Mouse (Mus musculus): ENCODE results near the gene Adam11.
A peak's percentile ranks its signal among the peaks of the same experiment; 100 is the strongest.

Gene Adam11

DNA sequence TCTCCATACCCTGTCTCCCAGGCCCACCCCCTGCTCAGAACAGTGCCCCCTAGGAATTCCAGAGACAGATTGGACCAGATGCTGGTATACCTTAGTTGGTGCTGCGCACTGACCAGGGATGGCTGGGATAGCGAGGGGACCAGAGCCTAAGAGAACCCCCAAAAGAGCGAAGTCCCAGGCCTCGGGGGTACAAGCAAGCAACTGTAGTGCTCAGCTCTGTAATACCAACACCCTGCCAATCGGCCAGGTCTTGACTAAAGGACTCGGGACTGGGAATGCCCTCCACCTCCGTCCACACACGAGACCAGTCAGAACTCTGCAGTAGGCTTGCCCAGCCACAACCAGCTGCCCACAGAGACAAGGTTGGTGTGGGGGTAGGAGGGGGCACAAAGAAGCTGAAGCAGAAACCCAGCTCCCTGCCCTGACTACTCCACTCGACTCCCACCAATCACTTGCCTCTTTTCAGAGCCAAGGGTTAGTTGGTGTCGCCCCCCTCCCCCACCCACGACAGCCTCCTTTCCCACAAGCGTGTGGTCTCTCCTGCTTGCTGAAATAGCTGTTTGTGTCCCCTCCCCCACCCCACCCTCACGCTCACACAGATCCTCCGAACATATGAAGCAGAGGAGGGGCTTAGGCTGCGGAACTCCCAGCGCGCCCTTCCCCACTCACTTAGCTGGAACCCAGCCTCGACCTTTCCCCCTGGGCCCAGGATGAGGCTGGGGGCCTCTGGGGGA is 7.5 kb upstream of the Adam11 start:
- DNase-seq (ENCODE audit: low spot score in 2 of 2), result no peak

DNA sequence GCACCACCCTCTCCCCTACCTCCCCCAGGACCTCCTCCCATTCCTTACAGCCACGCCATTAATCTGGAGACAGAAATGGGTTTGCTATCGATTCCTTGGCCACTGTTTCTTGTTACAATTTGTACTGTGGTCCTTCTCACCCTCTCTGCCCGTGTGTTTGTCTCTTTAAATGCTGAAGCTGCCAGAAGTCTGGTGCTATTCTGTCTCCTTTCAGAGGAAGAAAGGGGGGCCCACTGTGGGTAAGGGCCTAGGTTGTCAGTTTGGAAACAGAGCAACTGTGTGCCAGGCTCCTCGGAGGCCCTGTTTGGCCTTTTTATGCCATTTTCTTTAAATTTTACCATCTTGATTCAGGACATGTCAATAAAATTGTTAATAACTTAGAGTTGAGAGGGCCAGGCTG is 6.8 kb upstream of the Adam11 start:
- DNase-seq (ENCODE audit: low spot score in 2 of 2), result no peak

DNA sequence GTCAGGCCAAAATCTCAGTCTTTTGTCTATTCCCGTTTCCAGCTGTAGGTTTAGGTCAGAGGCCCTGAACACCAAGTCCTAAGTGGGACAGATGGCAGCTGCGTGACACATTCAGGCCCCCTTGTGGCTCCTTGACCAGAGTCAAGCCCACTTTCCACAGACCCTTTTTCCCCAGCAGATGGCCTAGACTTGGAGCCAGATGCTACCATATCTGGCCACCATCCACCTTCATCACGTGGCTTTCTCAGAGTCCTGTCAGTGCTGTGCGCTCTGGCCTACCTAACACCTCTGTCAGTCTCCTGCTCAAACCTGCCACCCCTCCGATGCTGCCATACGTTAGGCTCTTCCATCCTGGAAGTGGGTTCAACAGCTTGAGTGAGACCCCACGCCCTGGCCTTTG is 5.8 kb upstream of the Adam11 start:
- DNase-seq (ENCODE audit: low spot score in 2 of 2), result no peak

DNA sequence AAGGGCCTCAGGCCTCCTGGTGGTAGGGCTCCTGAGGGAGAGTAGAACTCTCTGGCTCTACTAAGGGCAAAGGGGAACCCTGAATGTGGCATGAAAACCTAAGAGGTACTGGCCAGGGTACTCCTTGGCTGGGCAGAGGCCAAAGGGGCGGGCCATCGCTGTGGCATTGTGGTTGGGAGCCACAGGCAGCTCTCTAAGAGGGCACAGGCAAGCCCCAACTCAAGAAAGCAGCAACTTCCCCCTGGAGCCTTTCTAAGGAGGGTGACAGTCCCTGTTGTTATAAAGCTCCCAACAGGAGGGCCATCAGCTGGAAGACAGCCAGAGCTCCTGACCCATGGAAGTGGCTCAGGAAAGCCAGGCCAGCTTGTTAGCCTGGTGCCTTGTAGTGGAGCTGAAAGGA is 2.3 kb upstream of the Adam11 start:
- no peak for DNase-seq (ENCODE audit: low spot score in 2 of 2)

DNA sequence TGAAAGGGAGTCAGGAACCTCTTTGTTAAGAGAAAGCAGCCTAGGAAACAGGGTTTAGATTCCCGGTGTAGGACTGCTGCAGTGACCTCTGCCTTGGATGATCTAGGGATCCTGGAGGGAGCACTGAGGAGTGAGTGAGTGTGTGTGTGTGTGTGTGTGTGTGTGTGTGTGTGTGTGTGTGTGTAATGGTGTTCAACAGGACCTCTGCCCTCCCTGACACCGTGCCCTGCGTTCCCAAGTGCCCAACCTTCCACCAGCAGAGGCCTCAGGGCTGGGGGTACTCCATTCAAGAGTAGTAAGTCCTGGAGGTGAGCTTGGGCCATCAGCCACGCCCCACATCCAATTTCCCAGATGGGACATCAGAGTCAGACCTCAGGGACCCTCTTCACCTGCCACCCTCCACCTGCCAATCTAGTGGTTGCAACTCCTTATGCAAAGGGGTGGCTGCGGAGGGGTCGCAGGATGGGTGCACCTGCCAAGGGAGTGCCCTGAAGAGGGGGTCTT is 382 bp upstream of the Adam11 start:
- no peak for DNase-seq (ENCODE audit: low spot score in 2 of 2)

DNA sequence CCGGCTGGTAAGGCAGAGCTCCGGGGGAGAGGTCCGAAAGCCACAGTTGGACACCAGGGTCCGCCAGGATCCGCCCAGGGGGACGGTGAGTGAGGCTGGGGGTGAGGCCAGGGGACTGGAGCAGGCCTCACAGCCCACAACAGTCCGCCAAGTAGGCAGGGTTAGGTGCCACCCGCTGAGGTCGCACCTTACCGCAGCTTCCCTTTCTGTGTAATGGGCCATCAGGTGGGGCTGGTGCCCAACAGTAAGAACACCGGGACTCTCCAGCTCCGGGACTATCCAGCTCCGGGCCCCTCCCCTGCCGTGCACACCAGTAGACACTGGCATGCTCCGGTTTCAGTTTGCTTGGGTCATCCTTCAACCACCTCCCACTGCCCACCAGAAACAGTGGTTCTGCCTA is 1.0 kb downstream of the Adam11 start:
- DNase-seq (ENCODE audit: low spot score in 2 of 2), result no peak

DNA sequence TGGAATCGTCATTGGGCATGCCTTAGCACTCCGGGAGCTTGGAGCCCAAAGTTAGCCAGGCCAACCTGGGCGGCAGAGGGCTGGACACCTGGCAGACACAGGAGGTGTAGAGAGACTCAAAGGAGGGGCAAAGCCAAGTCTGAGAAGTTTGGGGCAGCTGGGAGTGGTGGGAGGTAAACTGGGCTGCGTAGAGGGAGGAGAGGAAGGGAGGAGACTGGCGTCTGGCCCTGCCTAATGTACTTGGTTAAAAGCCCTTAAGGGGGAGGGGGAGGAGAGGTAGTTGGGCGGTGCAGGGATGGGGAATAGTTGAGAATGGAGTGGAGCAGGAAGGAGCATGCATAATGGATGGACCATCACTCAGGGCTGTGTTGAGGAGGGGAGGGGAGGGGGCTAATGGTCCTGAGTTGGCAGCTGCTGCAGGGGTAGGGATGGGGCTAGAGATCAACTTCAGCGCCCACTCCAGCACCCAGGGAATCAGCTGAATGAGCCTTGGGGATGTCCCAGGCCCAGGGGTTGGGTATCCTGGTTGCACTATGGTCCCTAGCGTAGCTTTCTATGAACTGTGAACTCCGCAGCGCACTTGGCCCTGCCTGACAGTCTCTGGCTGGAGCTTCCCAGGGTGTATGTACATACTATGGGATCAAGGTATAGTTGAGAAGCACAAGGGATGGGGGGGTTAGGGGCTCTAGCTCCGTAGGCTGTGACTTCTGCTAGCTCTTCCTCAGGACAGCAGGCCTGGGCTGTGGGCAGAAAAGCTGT is 1.9 kb downstream of the Adam11 start:
- no peak for DNase-seq (ENCODE audit: low spot score in 2 of 2)

DNA sequence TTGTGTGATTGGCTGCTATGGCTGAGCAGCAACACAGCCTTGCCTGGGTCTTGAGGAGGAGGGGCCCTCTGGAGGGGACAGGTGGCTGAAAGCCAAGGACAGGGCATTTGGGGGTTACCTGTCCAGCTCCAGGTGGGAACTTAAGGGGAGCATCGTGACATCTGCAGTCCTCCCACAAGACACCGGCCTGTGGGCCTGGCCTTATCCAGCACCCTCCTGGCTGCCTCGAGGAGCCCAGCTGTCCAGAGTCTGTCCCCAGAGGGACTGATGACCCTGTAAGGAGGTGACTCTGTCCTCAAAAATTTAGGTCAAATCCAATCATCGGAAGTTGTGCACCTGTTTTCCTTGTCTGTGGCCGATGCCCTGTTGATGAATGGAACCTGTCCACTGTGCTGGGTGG is 4.2 kb downstream of the Adam11 start:
- DNase-seq (ENCODE audit: low spot score in 2 of 2), result no peak

DNA sequence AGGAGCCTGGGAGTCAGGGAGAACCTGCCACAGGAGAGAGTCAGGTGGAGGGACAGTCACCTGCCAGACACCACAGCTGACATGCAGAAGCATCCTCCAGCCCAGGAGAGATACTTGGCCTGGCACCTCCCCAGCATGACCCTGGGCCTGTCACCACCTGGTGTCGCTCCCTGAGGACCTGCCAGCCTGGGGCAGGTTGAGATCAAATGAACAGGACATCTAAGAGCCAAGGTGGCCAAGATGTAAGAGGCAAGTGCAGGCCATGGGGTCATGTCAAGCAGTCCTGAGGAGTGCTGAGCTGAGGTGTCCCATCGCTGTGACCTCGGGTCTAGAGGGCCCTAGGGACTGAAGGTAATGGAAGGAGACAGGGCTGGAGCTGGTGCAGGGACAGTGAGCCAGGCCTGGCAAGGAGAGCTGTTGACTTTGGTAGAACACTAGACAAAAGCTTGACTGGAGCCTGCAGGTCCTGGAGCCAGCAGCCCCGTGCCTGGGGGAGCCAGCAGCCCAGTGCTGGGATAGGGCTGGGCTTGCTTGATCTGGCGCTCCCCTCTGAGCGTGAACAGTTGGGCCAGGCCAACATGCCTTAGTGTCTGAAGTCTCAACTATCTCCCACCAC is 5.9 kb downstream of the Adam11 start:
- no peak for DNase-seq (ENCODE audit: low spot score in 2 of 2)

DNA sequence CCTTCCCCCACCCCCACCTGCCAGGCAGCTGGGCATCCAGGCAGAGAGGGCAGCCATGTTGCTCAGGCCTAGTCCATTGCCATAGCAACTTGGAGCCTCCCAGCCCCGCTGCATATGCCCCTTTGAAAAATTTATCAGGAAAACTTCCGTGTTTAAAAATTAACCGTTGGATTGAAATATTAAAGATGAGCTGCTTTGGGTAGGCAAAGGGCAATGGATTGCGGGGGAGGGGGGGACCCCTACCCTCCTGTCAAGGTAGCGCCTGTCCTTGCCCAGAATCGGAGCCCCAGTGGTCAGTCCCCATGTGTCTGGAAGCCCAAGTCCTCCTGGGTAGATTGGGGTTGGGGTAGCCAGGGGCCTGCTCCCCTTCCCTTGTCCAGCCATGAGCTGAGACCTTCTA is 7.9 kb downstream of the Adam11 start:
- no peak for DNase-seq (ENCODE audit: low spot score in 2 of 2)

DNA sequence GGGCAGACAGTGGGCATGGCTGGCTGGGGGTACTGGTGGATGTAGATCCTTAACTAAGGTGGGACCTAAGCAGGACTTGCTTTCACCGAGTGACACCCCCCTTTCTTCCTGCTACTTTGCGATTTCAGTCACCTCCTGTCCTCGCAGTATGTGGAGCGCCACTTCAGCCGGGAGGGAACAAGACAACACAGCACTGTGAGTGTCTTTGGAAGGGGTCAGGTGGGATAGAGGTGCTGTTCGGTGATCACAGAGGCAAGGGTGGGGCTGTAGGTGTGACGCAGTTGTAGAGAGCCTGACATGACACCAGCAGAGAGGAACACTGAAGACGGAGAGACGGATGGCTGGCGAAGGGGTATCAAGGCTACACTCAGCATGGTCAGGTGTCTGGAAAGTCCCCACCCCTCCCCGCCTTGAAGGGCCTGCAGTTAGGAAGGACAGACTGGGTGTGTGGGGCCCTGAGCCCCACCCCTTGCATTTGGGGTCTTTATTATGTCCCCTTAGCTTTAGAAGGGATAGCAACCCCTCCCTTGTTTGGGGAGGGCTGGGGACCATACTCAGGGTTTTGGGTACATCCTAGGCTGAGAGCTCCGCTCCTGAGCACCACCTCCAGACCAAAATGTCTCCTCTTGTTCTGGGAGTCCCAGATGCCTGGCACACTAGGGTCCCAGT is 8.9 kb downstream of the Adam11 start:
- no peak for DNase-seq (ENCODE audit: low spot score in 2 of 2)

DNA sequence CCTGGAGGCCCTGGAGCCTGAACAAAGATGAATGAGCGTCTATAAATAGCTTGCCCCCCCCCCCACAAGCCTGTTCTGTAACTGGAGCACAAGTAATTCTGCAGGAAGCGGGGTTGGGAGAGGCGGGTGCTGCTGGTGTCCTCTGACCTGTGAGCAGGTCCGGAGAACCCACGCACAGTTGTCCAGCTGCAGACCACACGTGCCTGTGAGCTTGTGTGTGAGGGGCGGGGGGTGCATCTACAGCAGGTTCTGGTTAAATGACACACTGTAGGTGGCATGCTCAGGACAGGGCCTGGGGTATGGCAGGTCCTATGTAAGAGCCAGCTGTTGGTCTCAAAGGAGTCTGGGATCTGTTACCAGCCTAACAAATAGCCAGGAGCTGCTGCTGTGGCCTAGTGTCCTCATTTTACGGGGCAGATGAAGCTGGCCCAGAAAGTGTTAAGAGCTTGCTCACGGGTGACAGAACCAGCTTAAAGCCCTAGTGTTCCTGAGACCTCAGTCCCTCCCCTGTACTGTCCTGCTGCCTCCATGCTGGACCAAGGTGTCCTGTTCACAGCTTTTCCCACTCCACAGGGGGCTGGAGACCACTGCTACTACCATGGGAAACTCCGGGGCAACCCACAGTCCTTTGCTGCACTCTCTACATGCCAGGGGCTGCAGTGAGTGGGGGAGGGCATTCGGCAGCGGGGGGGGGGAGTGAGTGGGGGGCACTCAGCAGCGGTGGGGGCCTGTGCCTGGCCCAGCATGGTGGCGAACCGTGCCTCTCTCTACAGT is 9.6 kb downstream of the Adam11 start:
- no peak for DNase-seq (ENCODE audit: low spot score in 2 of 2)

DNA sequence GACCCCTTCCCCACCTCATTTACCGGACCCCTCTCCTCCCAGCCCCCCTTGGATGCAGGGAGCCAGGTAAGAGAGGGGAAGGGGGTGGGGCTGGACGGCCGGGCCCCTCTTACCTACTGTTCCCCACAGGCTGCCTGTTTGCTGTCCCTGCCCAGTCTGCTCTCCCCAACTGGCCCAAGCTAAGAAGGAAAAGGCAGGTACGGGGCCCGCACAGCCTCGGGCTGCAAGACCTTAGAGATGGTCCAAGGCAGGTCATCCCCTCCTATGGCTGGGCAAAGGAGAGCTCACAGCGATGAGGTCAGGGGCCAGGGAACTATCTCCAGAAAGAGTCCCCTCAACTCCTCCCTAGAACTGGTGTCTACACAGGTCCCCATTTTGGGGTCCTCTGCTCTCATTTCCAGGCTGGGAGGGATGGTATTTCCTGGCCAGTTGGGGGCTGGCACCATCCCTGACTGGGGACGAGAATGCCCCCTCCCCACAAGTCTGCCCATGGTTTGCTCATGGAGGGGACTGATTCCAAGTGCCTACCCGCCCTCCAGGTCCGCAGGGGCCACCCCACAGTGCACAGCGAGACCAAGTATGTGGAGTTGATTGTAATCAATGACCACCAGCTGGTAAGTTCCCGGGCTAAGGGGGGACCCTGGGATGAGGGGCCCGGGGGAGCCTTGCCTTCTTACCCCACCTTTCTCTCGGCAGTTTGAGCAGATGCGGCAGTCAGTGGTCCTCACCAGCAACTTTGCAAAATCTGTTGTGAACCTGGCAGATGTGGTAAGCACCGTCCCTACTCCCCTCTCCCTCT is 10.9 kb downstream of the Adam11 start:
- DNase-seq (ENCODE audit: low spot score in 2 of 2), result no peak

DNA sequence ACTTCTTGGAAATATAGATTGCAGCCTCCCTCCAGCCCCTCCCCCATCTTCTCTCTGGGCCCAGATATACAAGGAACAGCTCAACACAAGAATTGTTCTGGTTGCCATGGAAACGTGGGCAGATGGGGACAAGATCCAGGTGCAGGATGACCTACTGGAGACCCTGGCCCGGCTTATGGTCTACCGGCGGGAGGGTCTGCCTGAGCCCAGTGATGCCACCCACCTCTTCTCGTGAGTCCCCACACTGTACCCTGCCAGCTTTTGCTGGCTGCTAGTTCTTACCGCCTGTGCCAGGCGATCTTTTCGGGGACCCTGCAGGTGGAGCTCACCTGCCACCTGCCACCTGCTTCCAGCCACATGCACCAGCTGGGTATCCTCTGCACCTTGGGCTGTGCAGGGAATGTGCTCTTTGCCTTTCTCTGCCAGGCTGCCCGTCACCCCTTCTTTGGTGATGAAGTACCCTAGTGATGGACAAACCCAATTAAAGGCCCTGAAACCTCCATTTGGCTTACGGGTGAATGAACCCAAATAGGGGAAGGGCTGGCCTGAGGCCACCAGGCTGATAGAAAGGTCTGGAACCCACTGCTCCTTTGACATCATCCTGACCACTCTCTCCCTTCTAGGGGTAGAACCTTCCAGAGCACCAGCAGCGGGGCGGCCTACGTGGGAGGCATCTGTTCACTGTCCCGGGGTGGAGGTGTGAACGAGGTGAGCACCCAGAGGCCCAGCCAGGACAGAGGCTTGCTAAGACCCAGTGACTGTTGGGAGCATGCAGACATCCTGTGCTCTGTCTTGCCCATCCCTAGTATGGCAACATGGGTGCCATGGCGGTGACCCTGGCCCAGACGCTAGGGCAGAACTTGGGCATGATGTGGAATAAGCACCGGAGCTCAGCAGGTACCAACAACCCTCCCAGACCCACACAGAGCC is 11.8 kb downstream of the Adam11 start:
- no peak for DNase-seq (ENCODE audit: low spot score in 2 of 2)

DNA sequence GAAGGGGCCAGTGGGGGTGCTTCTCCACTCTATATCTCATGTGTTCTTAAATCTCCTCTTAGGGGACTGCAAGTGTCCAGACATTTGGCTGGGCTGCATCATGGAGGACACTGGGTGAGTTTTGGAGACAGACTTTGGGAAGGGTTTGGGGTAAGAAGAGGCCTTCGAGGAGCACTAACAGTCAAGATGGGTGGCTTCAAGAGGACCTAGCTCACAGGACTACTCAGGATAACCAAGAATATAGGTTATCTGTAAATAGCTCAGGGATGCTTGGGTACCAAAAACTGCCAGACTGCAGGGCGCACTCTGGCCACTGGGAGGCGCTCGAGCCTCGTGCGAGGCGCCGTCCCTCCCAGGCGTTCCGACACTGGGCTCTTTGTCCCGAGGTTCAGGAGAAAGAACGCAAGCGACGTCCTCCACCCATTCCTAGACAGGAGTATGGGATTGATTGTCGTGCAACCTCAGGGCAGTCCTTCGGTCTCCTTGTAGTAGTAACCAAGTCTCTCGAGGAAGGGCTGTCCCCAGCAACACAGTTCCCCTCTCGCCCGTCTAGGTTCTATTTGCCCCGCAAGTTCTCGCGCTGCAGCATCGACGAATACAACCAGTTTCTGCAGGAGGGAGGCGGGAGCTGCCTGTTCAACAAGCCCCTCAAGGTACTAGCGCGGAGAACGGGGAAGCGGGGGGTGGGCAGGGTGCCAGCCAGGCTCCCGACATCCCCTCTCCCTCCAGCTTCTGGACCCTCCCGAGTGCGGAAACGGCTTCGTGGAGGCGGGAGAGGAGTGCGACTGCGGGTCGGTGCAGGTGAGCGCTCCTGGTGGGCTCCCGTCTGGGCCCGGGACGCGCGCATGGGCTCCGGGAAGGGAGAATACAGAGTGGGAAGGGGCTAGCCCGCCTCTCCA is 12.7 kb downstream of the Adam11 start:
- DNase-seq (ENCODE audit: low spot score in 2 of 2), result peak; percentile 77 to 84

DNA sequence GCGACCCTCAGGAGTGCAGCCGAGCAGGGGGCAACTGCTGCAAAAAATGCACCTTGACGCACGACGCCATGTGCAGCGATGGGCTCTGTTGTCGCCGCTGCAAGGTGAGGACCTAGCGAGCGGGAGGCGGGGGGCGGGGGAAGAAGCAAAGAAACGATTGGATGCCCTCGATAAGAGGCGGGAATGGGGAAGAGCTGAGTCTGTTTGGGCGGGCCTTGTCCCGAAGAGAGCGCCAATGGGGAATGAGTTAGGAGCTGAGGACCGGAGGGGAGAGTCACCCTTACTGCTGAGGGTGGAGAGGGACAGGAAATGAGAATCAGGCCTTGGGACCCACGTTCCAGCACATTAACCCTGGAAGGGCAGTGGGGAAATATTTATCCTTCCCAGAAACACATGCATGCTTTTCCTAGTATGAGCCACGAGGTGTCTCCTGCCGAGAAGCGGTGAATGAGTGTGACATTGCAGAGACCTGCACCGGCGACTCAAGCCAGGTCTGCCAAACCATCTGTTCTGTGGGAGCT is 13.4 kb downstream of the Adam11 start:
- peak; percentile 72 to 78 for DNase-seq (ENCODE audit: low spot score in 2 of 2)

DNA sequence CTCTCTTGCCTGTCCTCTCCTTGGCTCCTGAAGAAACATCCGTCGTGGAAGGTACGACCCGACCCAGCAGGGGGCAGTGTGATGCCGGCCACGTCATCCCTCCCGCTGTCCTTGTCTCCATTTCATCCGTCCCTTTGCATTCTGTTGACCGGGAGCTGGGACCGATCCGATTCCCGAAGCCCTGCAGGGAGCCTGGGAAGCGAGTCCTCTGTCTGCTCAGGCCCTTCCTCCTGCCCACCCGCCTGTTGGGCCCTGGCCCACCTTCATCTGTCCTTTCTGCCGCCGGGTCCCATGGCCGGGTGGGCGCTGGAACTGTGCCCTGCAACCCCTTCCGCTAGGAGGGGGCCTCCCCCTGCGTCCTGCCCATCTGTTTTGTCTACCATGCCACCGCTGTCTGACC is 16.4 kb downstream of the Adam11 start:
- DNase-seq (ENCODE audit: low spot score in 2 of 2), result peak; percentile 70

DNA sequence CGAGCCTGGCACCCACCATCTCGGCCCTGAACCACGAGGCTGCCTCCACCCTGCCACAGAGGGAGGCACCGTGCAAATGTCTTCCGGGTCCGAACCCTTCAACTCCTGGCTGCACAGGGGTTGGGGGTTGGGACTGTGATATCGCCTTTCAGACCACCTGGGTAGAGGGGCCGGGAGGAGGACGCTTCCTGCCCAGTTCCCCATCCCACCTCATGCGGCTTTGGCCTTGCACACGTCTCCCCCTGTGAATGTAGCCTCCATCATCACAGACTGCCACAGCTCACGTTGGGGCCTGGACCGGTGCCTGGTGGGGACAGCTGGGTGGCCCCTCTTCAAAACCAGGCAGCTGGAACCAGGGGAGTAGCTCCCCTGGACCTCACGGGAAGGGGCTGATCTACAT is 16.9 kb downstream of the Adam11 start:
- no peak for DNase-seq (ENCODE audit: low spot score in 2 of 2)

Measured in frontal cortex, postnatal 10 days (tissue).